Mouse (Mus musculus) midbrain, embryonic 11.5 days (tissue): ENCODE results near the gene Cacna1c. TPM values are rescaled to one million over a fixed set of nuclear protein-coding genes. Genes with fewer than 3 reads are reported as not detected.

Source experiments
- ATAC-seq: fragments of 200-750 bp; cut with Nextera tagmentation; 2 replicates; pipeline ENCODE4 v1.8.0; 2017; ENCODE audit warnings: moderate TSS enrichment, moderate library complexity; ENCODE audit not compliant: low FRiP score
- DNase-seq: peaks from one replicate; pipeline ENCODE4 v3.0.0; 2015; ENCODE audit warnings: low spot score; ENCODE audit errors: missing footprints
- H3K27ac ChIP-seq: fragments of 300-500 bp; sonication (generic); 2 replicates; pipeline ENCODE4 v1.5.1; 2014; ENCODE audit warnings: low read depth, low read length
- H3K27me3 ChIP-seq: fragments of 300-500 bp; sonication (generic); 2 replicates; pipeline ENCODE4 v1.6.1; 2014; ENCODE audit warnings: mild to moderate bottlenecking, low read length, moderate library complexity, mixed read lengths; ENCODE audit not compliant: control insufficient read depth, insufficient read depth
- H3K36me3 ChIP-seq: fragments of 300-500 bp; sonication (generic); 2 replicates; pipeline ENCODE4 v1.6.1; 2014; ENCODE audit warnings: mild to moderate bottlenecking, low read length, moderate library complexity, mixed read lengths; ENCODE audit not compliant: control insufficient read depth, insufficient read depth
- H3K4me1 ChIP-seq: fragments of 300-500 bp; sonication (generic); 2 replicates; pipeline ENCODE4 v1.6.1; 2014; ENCODE audit warnings: low read length; ENCODE audit not compliant: control insufficient read depth, insufficient read depth
- H3K4me2 ChIP-seq: fragments of 300-500 bp; sonication (generic); 2 replicates; pipeline ENCODE4 v1.6.1; 2014; ENCODE audit warnings: mild to moderate bottlenecking, moderate library complexity
- H3K4me3 ChIP-seq: fragments of 300-500 bp; sonication (generic); 2 replicates; pipeline ENCODE4 v1.5.1; 2014; ENCODE audit warnings: low read depth, low read length
- H3K9ac ChIP-seq: fragments of 300-500 bp; sonication (generic); 2 replicates; pipeline ENCODE4 v1.6.1; 2014; ENCODE audit warnings: low read length
- H3K9me3 ChIP-seq: fragments of 300-500 bp; sonication (generic); 2 replicates; pipeline ENCODE4 v1.6.1; 2016; ENCODE audit warnings: low read length; ENCODE audit not compliant: control insufficient read depth
- WGBS: fragments of 180-500 bp; shearing (Covaris S2); extraction: QIAGEN DNeasy Blood & Tissue Kit; methylation state at CpG from one replicate; pipeline ENCODE4 v1.1.7; 2014; 5-methylcytosine and 5-hydroxymethylcytosine counted together
- polyA plus RNA-seq: library from polyadenylated mRNA; unstranded; fragments of >200 nt; fragmentation: Nextera tagmentation; extraction: Ambion mirVana; gene quantifications from 2 replicates; pipeline ENCODE4 v1.2.1, GENCODE M21; 2014

Gene Cacna1c
- polyA plus RNA-seq, 1 experiment from 2014 or later: 2.1 TPM

- H3K4me3 ChIP-seq: no peak overlapping the region
- DNase-seq (no peak), ATAC-seq (no peak)
- no peaks in the 10 kb centered on the region for H3K36me3 ChIP-seq
- H3K9ac ChIP-seq: no peak overlapping the region
- H3K4me1 ChIP-seq: no peaks in the 10 kb centered on the region
- no peak overlapping the region for H3K4me2 ChIP-seq
- H3K27me3 ChIP-seq: no peaks in the 10 kb centered on the region
- WGBS: 88% methylated on average over 2 of the region's 2 CpGs
- no peak overlapping the region for H3K27ac ChIP-seq
- no peaks in the 10 kb centered on the region for H3K9me3 ChIP-seq
These were observed 96.9 kb downstream of the Cacna1c start for GRCm38 (mm10) chr6:119099333-119099732.

GRCm38 (mm10) chr6:119096481-119096880 lies 99.7 kb downstream of the Cacna1c start:
- H3K9me3 ChIP-seq: no peaks in the 10 kb centered on the region

GRCm38 (mm10) chr6:119095081-119095480 lies 101.1 kb downstream of the Cacna1c start:
- Histone ChIP-seq H3K4me3 (no peak overlapping the region), H3K4me2 (no peak overlapping the region), H3K9ac (no peak overlapping the region), H3K9me3 (no peaks in the 10 kb centered on the region), H3K36me3 (no peaks in the 10 kb centered on the region), H3K27ac (no peak overlapping the region), H3K4me1 (no peaks in the 10 kb centered on the region), H3K27me3 (no peaks in the 10 kb centered on the region)
- peak; percentile 23 for DNase-seq
- ATAC-seq: no peak
- WGBS: 87% methylated on average over 6 of the region's 6 CpGs

More at GRCm38 (mm10) chr6:119096481-119096880, 99.7 kb downstream of the Cacna1c start:
- no peak for DNase-seq
- 76% methylated on average over 7 of the region's 7 CpGs for WGBS
- no peaks in the 10 kb centered on the region for H3K36me3 ChIP-seq
- ATAC-seq: no peak
- no peaks in the 10 kb centered on the region for H3K27me3 ChIP-seq
- no peak overlapping the region for H3K9ac ChIP-seq
- H3K4me3 ChIP-seq: no peak overlapping the region
- H3K4me1 ChIP-seq: no peaks in the 10 kb centered on the region
- H3K4me2 ChIP-seq: no peak overlapping the region
- H3K27ac ChIP-seq: no peak overlapping the region

GRCm38 (mm10) chr6:119089173-119089572 lies 107.0 kb downstream of the Cacna1c start:
- Histone ChIP-seq H3K9me3 (no peaks in the 10 kb centered on the region), H3K27ac (no peak overlapping the region), H3K4me2 (no peak overlapping the region), H3K9ac (no peak overlapping the region), H3K36me3 (no peaks in the 10 kb centered on the region), H3K4me3 (no peak overlapping the region), H3K27me3 (no peaks in the 10 kb centered on the region), H3K4me1 (no peaks in the 10 kb centered on the region)
- WGBS: 88% methylated on average over 8 of the region's 8 CpGs
- ATAC-seq (no peak), DNase-seq (peak; percentile 45)

- ATAC-seq (no peak), DNase-seq (no peak)
- no peak overlapping the region for H3K9ac ChIP-seq
- no peak overlapping the region for H3K4me3 ChIP-seq
- no peak overlapping the region for H3K4me2 ChIP-seq
- H3K4me1 ChIP-seq: no peaks in the 10 kb centered on the region
- no peaks in the 10 kb centered on the region for H3K9me3 ChIP-seq
- no peaks in the 10 kb centered on the region for H3K36me3 ChIP-seq
- no peak overlapping the region for H3K27ac ChIP-seq
- WGBS: 85% methylated on average over 8 of the region's 8 CpGs
- H3K27me3 ChIP-seq: no peaks in the 10 kb centered on the region
These were observed 107.8 kb downstream of the Cacna1c start for GRCm38 (mm10) chr6:119088381-119088780.

GRCm38 (mm10) chr6:119087919-119088318 lies 108.3 kb downstream of the Cacna1c start:
- H3K27me3 ChIP-seq: no peaks in the 10 kb centered on the region
- no peaks in the 10 kb centered on the region for H3K36me3 ChIP-seq
- H3K27ac ChIP-seq: no peak overlapping the region
- no peaks in the 10 kb centered on the region for H3K9me3 ChIP-seq
- H3K4me3 ChIP-seq: no peak overlapping the region
- WGBS: 92% methylated on average over 8 of the region's 8 CpGs
- DNase-seq (no peak), ATAC-seq (no peak)
- no peak overlapping the region for H3K9ac ChIP-seq
- no peaks in the 10 kb centered on the region for H3K4me1 ChIP-seq
- H3K4me2 ChIP-seq: no peak overlapping the region

GRCm38 (mm10) chr6:119085789-119086188 lies 110.4 kb downstream of the Cacna1c start:
- no peak overlapping the region for H3K4me3 ChIP-seq
- DNase-seq (no peak), ATAC-seq (no peak)
- H3K4me1 ChIP-seq: no peaks in the 10 kb centered on the region
- no peaks in the 10 kb centered on the region for H3K9me3 ChIP-seq
- no peaks in the 10 kb centered on the region for H3K27me3 ChIP-seq
- no peaks in the 10 kb centered on the region for H3K36me3 ChIP-seq
- H3K4me2 ChIP-seq: no peak overlapping the region
- H3K9ac ChIP-seq: no peak overlapping the region
- no peak overlapping the region for H3K27ac ChIP-seq
- 76% methylated on average over 3 of the region's 3 CpGs for WGBS

- Histone ChIP-seq H3K9ac (no peak overlapping the region), H3K4me3 (no peak overlapping the region), H3K36me3 (no peaks in the 10 kb centered on the region), H3K27me3 (no peaks in the 10 kb centered on the region), H3K9me3 (no peaks in the 10 kb centered on the region), H3K4me1 (no peaks in the 10 kb centered on the region), H3K27ac (no peak overlapping the region), H3K4me2 (no peak overlapping the region)
- 86% methylated on average over 9 of the region's 9 CpGs for WGBS
- DNase-seq (no peak), ATAC-seq (no peak)
These were observed 111.7 kb downstream of the Cacna1c start for GRCm38 (mm10) chr6:119084532-119084931.

GRCm38 (mm10) chr6:119083559-119083958 lies 112.7 kb downstream of the Cacna1c start:
- WGBS: 75% methylated on average over 7 of the region's 7 CpGs
- ATAC-seq: no peak

GRCm38 (mm10) chr6:119082662-119083061 lies 113.6 kb downstream of the Cacna1c start:
- H3K27ac ChIP-seq: no peak overlapping the region
- WGBS: 88% methylated on average over 8 of the region's 8 CpGs
- no peak overlapping the region for H3K4me3 ChIP-seq

More at GRCm38 (mm10) chr6:119083559-119083958, 112.7 kb downstream of the Cacna1c start:
- no peak overlapping the region for H3K9ac ChIP-seq
- no peaks in the 10 kb centered on the region for H3K36me3 ChIP-seq
- no peaks in the 10 kb centered on the region for H3K27me3 ChIP-seq
- H3K4me1 ChIP-seq: no peaks in the 10 kb centered on the region
- DNase-seq: no peak
- no peak overlapping the region for H3K4me3 ChIP-seq
- H3K27ac ChIP-seq: no peak overlapping the region
- H3K9me3 ChIP-seq: no peaks in the 10 kb centered on the region
- no peak overlapping the region for H3K4me2 ChIP-seq

More at GRCm38 (mm10) chr6:119082662-119083061, 113.6 kb downstream of the Cacna1c start:
- no peaks in the 10 kb centered on the region for H3K4me1 ChIP-seq
- no peak overlapping the region for H3K4me2 ChIP-seq
- no peak for ATAC-seq
- H3K9ac ChIP-seq: no peak overlapping the region
- H3K36me3 ChIP-seq: no peaks in the 10 kb centered on the region
- no peaks in the 10 kb centered on the region for H3K9me3 ChIP-seq
- H3K27me3 ChIP-seq: no peaks in the 10 kb centered on the region
- no peak for DNase-seq
